Mouse (Mus musculus) midbrain, embryonic 10.5 days (tissue): Measurements from ENCODE around the gene Rab11b. TPM values are rescaled to one million over a fixed set of nuclear protein-coding genes. Genes with fewer than 3 reads are reported as not detected.
"Not testable (repeated sequence)": the region's sequence is repeated elsewhere in the genome, so short reads cannot be mapped to it uniquely, and the experiment has no call there.

ENCODE experiments used
- DNase-seq: peaks from one replicate; pipeline ENCODE4 v3.0.0-alpha.2; 2017; ENCODE audit warnings: low spot score
- H3K27ac ChIP-seq: fragments of 300-500 bp; sonication (generic); replicated peaks from 2 replicates; pipeline ENCODE4 v1.5.1; 2016; ENCODE audit warnings: mild to moderate bottlenecking
- H3K27me3 ChIP-seq: fragments of 300-500 bp; sonication (generic); 2 replicates; pipeline ENCODE4 v1.6.1; 2016; ENCODE audit warnings: low read depth, mild to moderate bottlenecking; ENCODE audit not compliant: poor library complexity, severe bottlenecking
- H3K36me3 ChIP-seq: fragments of 300-500 bp; sonication (generic); 2 replicates; pipeline ENCODE4 v1.6.1; 2016; ENCODE audit warnings: mild to moderate bottlenecking, moderate library complexity
- H3K4me1 ChIP-seq: fragments of 300-500 bp; sonication (generic); 2 replicates; pipeline ENCODE4 v1.6.1; 2016
- H3K4me3 ChIP-seq: fragments of 300-500 bp; sonication (generic); 2 replicates; pipeline ENCODE4 v1.5.1; 2016; ENCODE audit warnings: mild to moderate bottlenecking, moderate library complexity
- H3K9me3 ChIP-seq: fragments of 300-500 bp; sonication (generic); replicated peaks from 2 replicates; pipeline ENCODE4 v1.6.1; 2016; ENCODE audit warnings: mild to moderate bottlenecking
- WGBS: fragments of 180-500 bp; shearing (Covaris S2); methylation state at CpG from one replicate; pipeline ENCODE4 v1.1.7; 2016; 5-methylcytosine and 5-hydroxymethylcytosine counted together
- polyA plus RNA-seq: library from polyadenylated mRNA; unstranded; fragments of >200 nt; fragmentation: Nextera tagmentation; extraction: Ambion mirVana; gene quantifications from 2 replicates; pipeline ENCODE4 v1.2.1, GENCODE M21; 2016

The Rab11b gene
- polyA plus RNA-seq, 1 experiment from 2014 or later = 363 TPM

DNA sequence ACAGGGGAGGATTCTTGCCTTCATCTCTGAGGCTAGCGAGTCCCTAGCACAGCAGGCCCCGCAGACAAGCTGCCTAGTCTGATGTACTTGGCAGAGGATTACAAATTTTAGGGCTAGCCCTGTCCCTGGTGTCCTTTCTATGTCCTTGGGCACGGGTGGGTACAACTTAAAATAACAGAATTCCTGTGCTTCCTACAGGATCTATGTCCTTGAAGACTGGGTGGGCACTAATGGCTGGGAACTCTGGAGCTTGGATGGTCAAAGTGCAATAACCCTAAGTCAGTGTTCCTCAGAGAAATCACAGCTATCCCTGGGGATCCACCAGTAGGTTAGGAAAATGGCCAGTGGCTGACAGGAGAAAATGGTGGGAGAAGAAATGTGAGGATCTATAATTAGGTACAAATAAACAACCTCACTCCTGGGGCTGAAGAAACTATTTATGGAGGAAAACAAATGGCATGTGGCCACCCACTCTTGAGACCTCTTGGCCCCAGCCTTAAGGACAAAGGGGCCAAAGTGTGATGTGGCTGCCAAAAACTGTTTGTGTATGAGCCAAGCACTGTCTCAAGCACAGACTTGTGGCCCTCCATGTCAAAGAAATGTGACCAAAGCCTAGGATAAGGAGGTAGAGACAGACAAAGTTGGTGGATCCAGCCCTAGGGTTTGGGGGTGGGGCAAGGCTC is 4.1 kb downstream of the Rab11b start:
- peaks cover 57% of the 10 kb centered on the region for H3K36me3 ChIP-seq
- H3K27ac ChIP-seq = no peak overlapping the region
- 89% methylated on average over 3 of the region's 3 CpGs for WGBS
- no peaks in the 10 kb centered on the region for H3K27me3 ChIP-seq
- H3K4me1 ChIP-seq = peaks cover 46% of the 10 kb centered on the region
- no peak for DNase-seq
- H3K9me3 ChIP-seq = no peaks in the 10 kb centered on the region
- no peak overlapping the region for H3K4me3 ChIP-seq

DNA sequence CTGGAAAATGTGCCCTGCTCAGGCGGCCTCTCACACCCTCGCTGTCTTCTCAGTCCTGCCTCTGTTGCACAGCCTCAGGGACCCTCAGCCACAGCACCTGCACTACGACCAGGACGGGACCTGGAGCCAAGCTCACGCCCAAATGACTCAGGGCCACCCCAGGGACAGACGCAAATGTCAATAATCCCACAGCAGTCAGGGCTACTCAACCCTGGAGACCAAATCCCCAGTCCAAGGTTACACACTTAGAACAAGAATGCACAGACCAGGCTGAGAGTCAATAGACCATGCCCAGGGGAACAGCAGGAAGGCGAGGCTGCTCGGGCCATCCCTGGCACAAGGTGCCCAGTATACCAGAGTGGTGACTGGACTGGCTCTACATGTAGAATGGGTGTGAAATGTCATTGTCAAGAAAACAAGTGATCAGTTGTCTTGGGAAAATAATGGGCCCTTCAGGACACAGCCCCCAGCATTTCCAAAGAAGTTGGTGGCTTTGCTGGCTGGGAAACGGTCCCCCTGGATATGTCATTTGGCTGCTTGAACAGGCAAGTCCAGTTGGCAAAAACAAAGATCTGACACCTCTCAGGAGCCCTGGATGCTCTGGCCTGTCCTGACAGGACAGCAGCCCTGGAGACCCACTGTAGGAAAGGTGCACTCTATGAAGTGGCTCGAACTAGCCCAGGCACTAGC is 4.8 kb downstream of the Rab11b start:
- H3K4me3 ChIP-seq = no peak overlapping the region
- H3K27ac ChIP-seq = no peak overlapping the region
- no peak for DNase-seq
- 90% methylated on average over 10 of the region's 10 CpGs for WGBS
- no peaks in the 10 kb centered on the region for H3K27me3 ChIP-seq
- peaks cover 46% of the 10 kb centered on the region for H3K4me1 ChIP-seq
- H3K36me3 ChIP-seq = peaks cover 64% of the 10 kb centered on the region
- no peaks in the 10 kb centered on the region for H3K9me3 ChIP-seq

DNA sequence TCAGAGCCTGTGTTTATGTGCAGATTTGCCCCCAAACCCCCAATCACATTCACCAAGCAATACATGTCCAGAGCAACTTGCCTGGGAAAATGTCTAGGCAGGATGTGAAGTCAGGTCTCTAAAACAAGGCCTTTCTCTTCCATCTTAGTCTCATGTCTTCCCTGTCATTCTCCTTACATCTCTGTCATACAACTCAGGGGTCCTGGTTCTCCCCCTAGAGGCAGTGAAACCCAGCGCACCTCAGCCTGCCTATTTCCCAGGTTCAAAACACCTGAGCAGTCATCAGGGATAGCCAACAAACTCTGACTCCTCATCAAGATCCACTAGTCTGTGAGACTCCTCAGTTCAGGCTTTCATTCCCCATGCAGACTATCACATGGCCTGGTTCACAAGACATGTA is 5.7 kb downstream of the Rab11b start:
- Histone ChIP-seq H3K4me1 (peaks cover 45% of the 10 kb centered on the region), H3K27ac (no peak overlapping the region), H3K36me3 (peaks cover 73% of the 10 kb centered on the region), H3K4me3 (no peak overlapping the region), H3K27me3 (no peaks in the 10 kb centered on the region), H3K9me3 (no peaks in the 10 kb centered on the region)
- no peak for DNase-seq
- 77% methylated on average over 1 of the region's 1 CpGs for WGBS

DNA sequence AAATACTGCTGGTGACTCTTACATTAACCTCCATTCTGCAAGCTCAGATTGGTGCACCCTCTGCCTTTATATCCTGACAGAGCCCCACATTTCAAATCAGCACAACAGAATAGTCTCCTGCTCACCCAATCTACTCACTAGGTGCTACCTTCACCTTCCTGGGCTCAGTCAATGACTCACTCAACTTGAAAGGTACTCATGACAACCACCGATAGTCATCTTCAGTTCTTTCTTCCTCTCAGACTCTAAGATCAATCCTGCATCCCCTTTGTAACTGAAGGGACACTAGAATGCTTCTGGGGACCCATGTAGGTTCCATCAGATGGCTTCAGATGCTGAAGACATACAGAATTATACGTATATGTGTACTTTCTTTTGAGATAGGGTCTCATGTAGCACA is 8.0 kb downstream of the Rab11b start:
- DNase-seq = no peak
- H3K9me3 ChIP-seq = no peaks in the 10 kb centered on the region
- peaks cover 86% of the 10 kb centered on the region for H3K36me3 ChIP-seq
- H3K27ac ChIP-seq = no peak overlapping the region
- H3K4me3 ChIP-seq = no peak overlapping the region
- 96% methylated on average over 2 of the region's 2 CpGs for WGBS
- H3K27me3 ChIP-seq = no peaks in the 10 kb centered on the region
- H3K4me1 ChIP-seq = peaks cover 22% of the 10 kb centered on the region

DNA sequence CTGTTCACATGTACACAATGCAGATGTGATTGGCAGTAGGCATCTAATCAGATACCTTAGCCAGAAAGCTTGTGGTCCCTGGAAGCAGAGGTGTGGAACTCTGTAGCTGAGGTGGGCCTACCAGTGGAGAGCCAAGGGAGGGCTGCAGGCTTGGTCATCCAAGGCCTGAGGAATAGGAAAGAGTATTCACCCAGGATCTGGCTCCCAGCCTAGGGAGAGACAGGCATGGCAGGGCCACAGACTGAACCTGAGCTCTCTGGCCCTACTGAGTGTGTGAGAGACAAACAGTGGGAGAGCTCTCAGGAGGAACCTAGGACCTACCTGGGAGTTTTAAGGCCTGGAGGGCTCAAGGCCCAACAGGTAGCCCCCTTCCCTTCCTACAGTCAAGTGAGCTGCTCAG is 9.1 kb downstream of the Rab11b start:
- Histone ChIP-seq H3K36me3 (peaks cover 84% of the 10 kb centered on the region), H3K27me3 (no peaks in the 10 kb centered on the region), H3K4me1 (peaks cover 10% of the 10 kb centered on the region), H3K27ac (no peak overlapping the region), H3K4me3 (no peak overlapping the region), H3K9me3 (no peaks in the 10 kb centered on the region)
- DNase-seq = no peak

DNA sequence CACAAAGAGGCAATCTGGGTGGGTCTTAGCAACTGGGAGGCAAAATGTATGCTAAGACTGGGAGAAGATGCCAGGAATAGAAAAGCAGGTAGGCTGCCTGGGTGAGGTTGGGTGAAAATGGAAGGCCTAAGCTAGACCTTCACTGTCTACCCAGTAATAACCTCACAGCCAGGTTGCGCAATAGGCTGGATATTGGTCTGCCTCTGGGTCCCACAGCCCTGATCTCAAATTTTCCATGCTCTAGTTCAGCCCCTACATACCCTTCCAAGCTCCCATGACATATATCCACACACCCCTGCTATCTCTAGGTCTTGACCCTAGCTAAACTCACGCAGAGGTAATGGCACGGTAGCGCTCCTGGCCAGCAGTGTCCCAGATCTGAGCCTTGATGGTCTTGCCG is 10.9 kb downstream of the Rab11b start:
- Histone ChIP-seq H3K4me3 (no peak overlapping the region), H3K27me3 (no peaks in the 10 kb centered on the region), H3K4me1 (no peaks in the 10 kb centered on the region), H3K36me3 (peaks cover 91% of the 10 kb centered on the region), H3K27ac (no peak overlapping the region), H3K9me3 (no peaks in the 10 kb centered on the region)
- WGBS = 95% methylated on average over 5 of the region's 5 CpGs
- no peak for DNase-seq

DNA sequence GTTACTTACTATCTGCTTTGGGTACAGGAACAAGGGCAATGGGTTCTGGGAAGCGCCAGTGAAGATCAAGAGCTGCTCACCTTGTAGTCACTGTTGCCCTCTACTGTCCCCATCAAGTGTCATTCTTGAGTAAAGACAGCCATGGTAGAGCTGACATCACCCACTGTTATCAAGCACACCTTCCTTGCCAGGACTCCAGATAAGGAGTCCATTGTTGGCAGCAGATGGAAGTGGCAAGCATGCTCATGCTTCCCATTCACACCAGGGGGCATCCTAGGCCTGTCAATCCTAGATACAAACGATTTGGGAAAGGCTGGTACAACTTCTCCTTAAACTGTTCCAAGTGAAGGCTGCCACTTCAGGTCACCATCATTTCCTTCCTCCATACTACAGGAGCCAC is 14.3 kb downstream of the Rab11b start:
- WGBS = 83% methylated on average over 2 of the region's 2 CpGs
- no peak for DNase-seq
- no peak overlapping the region for H3K27ac ChIP-seq
- H3K9me3 ChIP-seq = peaks cover 8% of the 10 kb centered on the region; the same call in 1 of the 2 replicates
- H3K27me3 ChIP-seq = no peaks in the 10 kb centered on the region
- H3K36me3 ChIP-seq = peaks cover 62% of the 10 kb centered on the region
- no peaks in the 10 kb centered on the region for H3K4me1 ChIP-seq
- no peak overlapping the region for H3K4me3 ChIP-seq

DNA sequence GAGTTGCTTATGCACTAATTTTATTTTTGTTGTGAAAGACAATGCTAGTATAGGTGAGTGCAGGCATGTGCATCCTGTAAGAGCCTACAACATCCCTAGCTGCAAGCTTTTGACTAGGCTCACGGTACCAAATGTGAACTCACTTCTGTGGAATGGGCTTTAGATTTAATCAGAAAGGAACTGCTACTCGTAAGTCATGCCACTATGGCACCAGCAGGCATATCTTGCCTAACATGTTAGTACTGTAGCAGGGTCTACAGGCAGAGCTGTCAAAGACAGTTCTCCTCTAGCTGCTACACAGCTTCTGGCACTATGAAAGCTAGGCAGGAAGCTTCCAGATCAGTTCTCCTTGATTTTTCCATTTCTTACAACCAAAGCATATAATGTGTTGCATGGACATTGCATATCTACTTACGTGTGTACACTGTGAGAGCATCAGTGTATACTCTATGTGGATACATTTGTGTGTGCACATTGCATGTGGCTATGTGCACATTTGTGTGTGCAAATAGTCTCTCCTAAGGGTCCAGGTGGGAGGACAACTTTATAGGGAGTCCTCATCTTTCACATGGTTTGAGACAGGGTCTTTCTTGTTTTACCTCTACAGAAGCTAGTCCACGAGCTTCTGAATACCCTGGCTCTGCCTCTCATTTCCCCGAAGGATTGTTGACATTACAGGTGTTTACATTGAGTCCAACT is 15.5 kb downstream of the Rab11b start:
- H3K36me3 ChIP-seq = peaks cover 50% of the 10 kb centered on the region
- H3K4me1 ChIP-seq = no peaks in the 10 kb centered on the region
- H3K4me3 ChIP-seq = no peak overlapping the region
- H3K27ac ChIP-seq = no peak overlapping the region
- H3K9me3 ChIP-seq = peaks cover 11% of the 10 kb centered on the region; the same call in 1 of the 2 replicates
- no peak for DNase-seq
- WGBS = 91% methylated on average over 5 of the region's 5 CpGs
- no peaks in the 10 kb centered on the region for H3K27me3 ChIP-seq

DNA sequence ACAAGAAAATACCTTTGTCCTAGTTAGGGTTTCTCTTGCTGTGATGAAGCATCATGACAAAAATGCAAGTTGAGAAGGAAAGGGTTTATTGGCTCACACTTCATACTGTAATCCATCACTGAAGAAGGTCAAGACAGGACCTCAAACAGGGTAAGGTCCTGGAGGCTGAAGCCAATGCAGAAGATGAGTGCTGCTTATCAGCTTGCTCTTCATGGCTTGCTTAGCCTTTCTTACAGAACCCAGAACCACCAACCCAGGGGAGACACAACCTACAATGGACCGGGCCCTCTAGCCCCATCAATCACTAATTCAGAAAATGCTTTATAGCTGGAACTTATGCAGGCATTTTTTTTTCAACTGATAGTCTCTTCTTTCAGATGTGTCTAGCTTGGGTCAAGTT is 17.9 kb downstream of the Rab11b start:
- Histone ChIP-seq H3K27me3 (no peaks in the 10 kb centered on the region), H3K4me3 (no peak overlapping the region), H3K4me1 (no peaks in the 10 kb centered on the region), H3K9me3 (peaks cover 14% of the 10 kb centered on the region; the same call in 1 of the 2 replicates), H3K27ac (no peak overlapping the region), H3K36me3 (peaks cover 26% of the 10 kb centered on the region)
- DNase-seq = no peak
- WGBS = 90% methylated on average over 1 of the region's 1 CpGs

DNA sequence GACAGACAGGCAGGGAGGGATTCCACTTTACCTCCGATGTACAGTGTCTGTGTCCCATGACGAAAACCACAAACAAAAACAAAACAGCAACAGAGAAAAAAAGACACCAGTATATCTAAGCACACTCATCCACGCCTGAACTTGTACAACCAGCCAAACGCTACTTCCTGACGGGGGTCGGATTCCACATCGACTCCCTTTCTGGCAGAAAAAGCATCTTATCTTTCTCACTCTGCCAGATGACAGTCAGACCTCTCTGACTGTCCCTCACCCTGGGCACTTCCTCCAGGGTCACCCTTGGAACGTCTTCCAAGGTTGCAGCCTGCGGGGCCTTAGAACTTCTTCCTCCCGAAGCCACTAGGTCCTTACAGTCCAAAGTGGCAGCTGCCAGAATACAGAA is 26.8 kb downstream of the Rab11b start:
- 87% methylated on average over 10 of the region's 10 CpGs for WGBS
- DNase-seq = not testable (repeated sequence)

DNA sequence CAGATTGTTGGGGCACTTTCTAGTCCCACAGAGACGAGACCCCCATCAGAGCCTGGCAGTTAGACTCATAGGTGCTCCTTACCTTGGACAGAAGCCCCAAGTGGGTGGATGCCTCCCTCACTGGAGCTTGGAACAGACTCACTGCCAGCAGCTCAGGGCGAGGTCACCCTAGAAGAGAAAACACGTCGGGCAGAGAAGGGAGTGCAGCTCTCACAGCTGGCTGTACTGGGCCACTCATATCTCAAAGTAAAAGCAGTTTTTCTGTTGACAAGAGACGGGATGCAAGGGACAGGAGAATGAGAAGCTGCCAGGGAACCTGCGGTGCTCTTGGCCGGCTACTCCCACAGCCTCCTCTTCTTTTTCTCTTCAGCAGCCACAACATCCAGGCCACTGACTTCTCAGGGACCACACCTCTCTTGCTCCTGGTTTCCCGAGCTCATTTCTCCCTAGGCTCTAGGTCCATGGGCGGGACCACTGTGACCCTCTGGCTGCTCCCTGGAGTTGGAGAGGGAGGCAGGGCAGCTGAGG is 27.7 kb downstream of the Rab11b start:
- 79% methylated on average over 9 of the region's 9 CpGs for WGBS
- peak; percentile 4 for DNase-seq

More for the DNA sequence above, 26.8 kb downstream of the Rab11b start:
- H3K36me3 ChIP-seq, H3K4me1 ChIP-seq, H3K27ac ChIP-seq, H3K4me3 ChIP-seq, H3K27me3 ChIP-seq: not testable (repeated sequence)
- peaks cover 10% of the 10 kb centered on the region; the same call in 1 of the 2 replicates for H3K9me3 ChIP-seq

DNA sequence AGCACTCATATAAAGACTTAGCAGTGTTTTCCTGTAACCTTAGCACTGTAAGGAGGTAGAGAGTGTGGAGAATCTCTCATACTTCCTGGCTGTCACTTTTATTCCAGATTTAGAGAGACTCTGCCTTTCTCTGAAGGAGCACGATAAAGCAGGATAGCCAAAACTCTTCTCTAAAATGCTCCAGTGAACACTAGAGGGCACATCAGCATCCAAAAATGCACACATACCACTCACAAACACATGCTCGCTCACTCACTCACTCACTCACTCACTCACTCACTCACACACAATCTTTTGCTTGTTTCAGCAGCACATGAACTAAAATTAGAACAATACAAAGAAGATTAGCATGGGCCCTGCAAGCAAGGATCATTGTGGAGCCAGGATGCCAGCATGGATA is 31.1 kb downstream of the Rab11b start:
- H3K4me3 ChIP-seq = no peak overlapping the region
- H3K9me3 ChIP-seq = peaks cover 17% of the 10 kb centered on the region; the same call in 1 of the 2 replicates
- DNase-seq = no peak
- no peaks in the 10 kb centered on the region for H3K36me3 ChIP-seq
- no peaks in the 10 kb centered on the region for H3K27me3 ChIP-seq
- no peak overlapping the region for H3K27ac ChIP-seq
- H3K4me1 ChIP-seq = no peaks in the 10 kb centered on the region
- WGBS = 73% methylated on average over 2 of the region's 2 CpGs

More for the DNA sequence above, 27.7 kb downstream of the Rab11b start:
- H3K36me3 ChIP-seq, H3K27ac ChIP-seq, H3K9me3 ChIP-seq, H3K4me3 ChIP-seq, H3K4me1 ChIP-seq, H3K27me3 ChIP-seq: not testable (repeated sequence)

DNA sequence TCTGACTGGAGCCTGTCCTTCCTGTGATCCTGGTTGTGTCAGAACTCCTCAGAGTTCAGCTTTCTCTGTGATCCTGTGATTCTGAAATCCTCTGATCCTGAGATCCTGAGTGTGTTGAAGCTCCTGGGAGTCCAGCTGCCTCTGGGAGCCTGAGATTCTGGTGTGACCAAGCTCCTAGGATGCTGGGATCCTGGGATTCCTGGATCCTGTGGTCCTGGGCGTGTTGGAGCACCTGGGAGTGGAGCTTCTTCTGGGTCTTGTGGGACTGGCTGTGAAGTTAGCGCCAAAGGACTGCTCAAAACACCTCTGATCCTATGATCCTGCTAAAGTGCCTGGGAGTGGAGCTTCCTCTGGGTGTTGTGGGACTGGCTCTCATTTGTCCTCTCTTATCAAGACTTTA is 31.9 kb downstream of the Rab11b start:
- 74% methylated on average over 2 of the region's 2 CpGs for WGBS
- no peak overlapping the region for H3K4me3 ChIP-seq
- H3K9me3 ChIP-seq = peaks cover 17% of the 10 kb centered on the region; the same call in 1 of the 2 replicates
- H3K27me3 ChIP-seq = no peaks in the 10 kb centered on the region
- H3K27ac ChIP-seq = no peak overlapping the region
- H3K4me1 ChIP-seq = no peaks in the 10 kb centered on the region
- DNase-seq = no peak
- no peaks in the 10 kb centered on the region for H3K36me3 ChIP-seq
